Mouse (Mus musculus) spleen, adult 2 months (tissue): ENCODE results near the gene Syngr3. TPM values are rescaled to one million over a fixed set of nuclear protein-coding genes. Genes with fewer than 3 reads are reported as not detected.

Experiments
- DNase-seq, 2 experiments: peaks; one replicate each; pipeline versions ENCODE4 v3.0.0 to v3.0.0-alpha.2; 2012 to 2021; ENCODE audit warnings: low spot score in 2 of 2, low read depth in 1 of 2
- H3K27ac ChIP-seq: fragments of 200-500 bp; 2 replicates; pipeline ENCODE4 v1.5.1; 2012; ENCODE audit warnings: low read length, inconsistent platforms; ENCODE audit not compliant: insufficient read depth
- H3K27me3 ChIP-seq: fragments of 200-500 bp; 2 replicates; pipeline ENCODE4 v1.6.1; 2012; ENCODE audit warnings: mild to moderate bottlenecking, moderate library complexity, low read length, inconsistent platforms; ENCODE audit not compliant: control insufficient read depth, insufficient read depth
- H3K36me3 ChIP-seq: fragments of 200-500 bp; 2 replicates; pipeline ENCODE4 v1.6.1; 2012; ENCODE audit warnings: mild to moderate bottlenecking, low read length, inconsistent platforms; ENCODE audit not compliant: control insufficient read depth, insufficient read depth
- H3K4me1 ChIP-seq: fragments of 200-500 bp; 2 replicates; pipeline ENCODE4 v1.6.1; 2011; ENCODE audit warnings: inconsistent platforms; ENCODE audit not compliant: control insufficient read depth, insufficient read depth, insufficient read length
- H3K4me3 ChIP-seq: fragments of 200-500 bp; 2 replicates; pipeline ENCODE4 v1.5.1; 2011; ENCODE audit warnings: mild to moderate bottlenecking, inconsistent platforms; ENCODE audit not compliant: insufficient read depth, insufficient read length; ENCODE audit errors: extremely low read depth
- CTCF ChIP-seq: fragments of 200-500 bp; IDR thresholded peaks from 2 replicates; pipeline ENCODE4 v1.5.1; 2011; ENCODE audit warnings: mild to moderate bottlenecking, inconsistent platforms; ENCODE audit not compliant: insufficient read depth, insufficient read length, insufficient replicate concordance; ENCODE audit errors: extremely low read depth
- POLR2A ChIP-seq: fragments of 200-500 bp; IDR thresholded peaks from 2 replicates; pipeline ENCODE4 v1.6.1; 2011; ENCODE audit warnings: low read depth, low read length, inconsistent platforms
- WGBS: fragments of 180-500 bp; shearing (Covaris S2); methylation state at CpG from one replicate; pipeline ENCODE4 v1.1.7; 2018; 5-methylcytosine and 5-hydroxymethylcytosine counted together
- polyA plus RNA-seq: library from polyadenylated mRNA; depleted of rRNA; stranded (reverse); fragments of >200 nt; gene quantifications from 2 replicates; pipeline ENCODE4 v1.2.3, GENCODE M21; 2012

Gene Syngr3
- polyA plus RNA-seq, 1 experiment = 0.23 TPM

GRCm38 (mm10) chr17:24686514-24686913, 3.2 kb downstream of the Syngr3 start:
- 0 out of 2 replicates have a peak overlapping the region, but pooled peaks have one; percentile 14 for H3K4me3 ChIP-seq
- peaks cover 17% of the 10 kb centered on the region for H3K4me1 ChIP-seq
- DNase-seq = peak in 1 of 2 experiments; percentile 50
- WGBS = 49% methylated on average over 16 of the region's 16 CpGs
- H3K27ac ChIP-seq = no peak overlapping the region
- peaks cover under 1% of the 10 kb centered on the region; the same call in 1 of the 2 replicates for H3K36me3 ChIP-seq
- H3K27me3 ChIP-seq = peaks cover 16% of the 10 kb centered on the region
- no peak for TF ChIP-seq POLR2A
- no peak for TF ChIP-seq CTCF

GRCm38 (mm10) chr17:24677500-24678080, 12.2 kb downstream of the Syngr3 start:
- 94% methylated on average over 24 of the region's 24 CpGs for WGBS
- Histone ChIP-seq H3K4me1 (no peaks in the 10 kb centered on the region), H3K27ac (no peak overlapping the region), H3K27me3 (no peaks in the 10 kb centered on the region), H3K4me3 (no peak overlapping the region), H3K36me3 (peaks cover 37% of the 10 kb centered on the region)
- DNase-seq = no peak
- TF ChIP-seq CTCF = no peak
- TF ChIP-seq POLR2A = no peak

GRCm38 (mm10) chr17:24676877-24677276, 12.9 kb downstream of the Syngr3 start:
- peaks cover 3% of the 10 kb centered on the region; the same call in 1 of the 2 replicates for H3K4me1 ChIP-seq
- H3K27me3 ChIP-seq = no peaks in the 10 kb centered on the region
- TF ChIP-seq CTCF = no peak
- TF ChIP-seq POLR2A = no peak
- no peak overlapping the region for H3K4me3 ChIP-seq
- H3K27ac ChIP-seq = no peak overlapping the region
- WGBS = 82% methylated on average over 5 of the region's 5 CpGs
- peaks cover 37% of the 10 kb centered on the region for H3K36me3 ChIP-seq
- no peak for DNase-seq

- peak; percentile 56 to 66 for DNase-seq
- peaks cover 33% of the 10 kb centered on the region for H3K36me3 ChIP-seq
- peaks cover 5% of the 10 kb centered on the region; the same call in 1 of the 2 replicates for H3K4me1 ChIP-seq
- TF ChIP-seq CTCF = peak; percentile 67; the same call in 1 of the 2 replicates
- TF ChIP-seq POLR2A = no peak
- no peaks in the 10 kb centered on the region for H3K27me3 ChIP-seq
- no peak overlapping the region for H3K27ac ChIP-seq
- 70% methylated on average over 2 of the region's 2 CpGs for WGBS
- H3K4me3 ChIP-seq = no peak overlapping the region
These were observed 13.6 kb downstream of the Syngr3 start for GRCm38 (mm10) chr17:24676187-24676586.

- H3K36me3 ChIP-seq = peaks cover 16% of the 10 kb centered on the region
- H3K27me3 ChIP-seq = no peaks in the 10 kb centered on the region
- 52% methylated on average over 7 of the region's 7 CpGs for WGBS
- H3K4me3 ChIP-seq = no peak overlapping the region
- H3K27ac ChIP-seq = no peak overlapping the region
- H3K4me1 ChIP-seq = peaks cover 12% of the 10 kb centered on the region; the same call in 1 of the 2 replicates
- no peak for TF ChIP-seq POLR2A
- no peak for TF ChIP-seq CTCF
- no peak for DNase-seq
These were observed 15.5 kb downstream of the Syngr3 start for GRCm38 (mm10) chr17:24674277-24674676.

- Histone ChIP-seq H3K36me3 (peaks cover 3% of the 10 kb centered on the region), H3K27me3 (no peaks in the 10 kb centered on the region), H3K27ac (no peak overlapping the region), H3K4me1 (peaks cover 12% of the 10 kb centered on the region; the same call in 1 of the 2 replicates), H3K4me3 (no peak overlapping the region)
- no peak for DNase-seq
- no peak for TF ChIP-seq CTCF
- no peak for TF ChIP-seq POLR2A
- WGBS = 41% methylated on average over 5 of the region's 5 CpGs
These were observed 17.6 kb downstream of the Syngr3 start for GRCm38 (mm10) chr17:24672141-24672540.

- no peak for DNase-seq
- Histone ChIP-seq H3K4me1 (peaks cover 12% of the 10 kb centered on the region; the same call in 1 of the 2 replicates), H3K36me3 (no peaks in the 10 kb centered on the region), H3K4me3 (no peak overlapping the region), H3K27ac (no peak overlapping the region), H3K27me3 (no peaks in the 10 kb centered on the region)
- 70% methylated on average over 5 of the region's 5 CpGs for WGBS
- no peak for TF ChIP-seq POLR2A
- TF ChIP-seq CTCF = no peak
These were observed 18.4 kb downstream of the Syngr3 start for GRCm38 (mm10) chr17:24671346-24671745.
